Mouse (Mus musculus): ENCODE data around the gene Sh3bgrl2. TPM values are rescaled to one million over a fixed set of nuclear protein-coding genes. Genes with fewer than 3 reads are reported as not detected.

Sh3bgrl2 gene
- polyA plus RNA-seq, 1 experiment: 13.8 TPM

- no peak for TF ChIP-seq POLR2A (IDR thresholded peaks at IDR 0.05; ENCODE audit: extremely low read depth, insufficient read depth, low read length)
- no peak for TF ChIP-seq CTCF (IDR thresholded peaks at IDR 0.05; ENCODE audit: extremely low read depth, insufficient read depth, low read length)
- Histone ChIP-seq H3K4me3 (ENCODE audit: insufficient read depth, low read length) (no peak overlapping the region), H3K27ac (ENCODE audit: insufficient read depth, low read length) (no peak overlapping the region), H3K4me1 (ENCODE audit: control insufficient read depth, insufficient read depth, low read length) (no peaks in the 10 kb centered on the region; the same call in 1 of the 2 replicates)
Observed at GRCm38 (mm10) chr9:83556236-83556635, 8.1 kb downstream of the Sh3bgrl2 start.

- TF ChIP-seq POLR2A (IDR thresholded peaks at IDR 0.05; ENCODE audit: extremely low read depth, insufficient read depth, low read length): no peak
- no peak for TF ChIP-seq CTCF (IDR thresholded peaks at IDR 0.05; ENCODE audit: extremely low read depth, insufficient read depth, low read length)
- no peaks in the 10 kb centered on the region; the same call in 1 of the 2 replicates for H3K4me1 ChIP-seq (ENCODE audit: control insufficient read depth, insufficient read depth, low read length)
Observed at GRCm38 (mm10) chr9:83556780-83557771, 8.9 kb downstream of the Sh3bgrl2 start.

GRCm38 (mm10) chr9:83560670-83561069, 12.5 kb downstream of the Sh3bgrl2 start:
- TF ChIP-seq CTCF (IDR thresholded peaks at IDR 0.05; ENCODE audit: extremely low read depth, insufficient read depth, low read length) (no peak), POLR2A (IDR thresholded peaks at IDR 0.05; ENCODE audit: extremely low read depth, insufficient read depth, low read length) (no peak)
- Histone ChIP-seq H3K4me1 (ENCODE audit: control insufficient read depth, insufficient read depth, low read length) (no peaks in the 10 kb centered on the region; the same call in 1 of the 2 replicates), H3K27ac (ENCODE audit: insufficient read depth, low read length) (no peak overlapping the region), H3K4me3 (ENCODE audit: insufficient read depth, low read length) (no peak overlapping the region)

More at GRCm38 (mm10) chr9:83556780-83557771, 8.9 kb downstream of the Sh3bgrl2 start:
- H3K27ac ChIP-seq (ENCODE audit: insufficient read depth, low read length): no peak overlapping the region
- no peak overlapping the region for H3K4me3 ChIP-seq (ENCODE audit: insufficient read depth, low read length)

- Histone ChIP-seq H3K27ac (ENCODE audit: insufficient read depth, low read length) (no peak overlapping the region), H3K4me3 (ENCODE audit: insufficient read depth, low read length) (no peak overlapping the region), H3K4me1 (ENCODE audit: control insufficient read depth, insufficient read depth, low read length) (no peaks in the 10 kb centered on the region)
- no peak for TF ChIP-seq CTCF (IDR thresholded peaks at IDR 0.05; ENCODE audit: extremely low read depth, insufficient read depth, low read length)
- TF ChIP-seq POLR2A (IDR thresholded peaks at IDR 0.05; ENCODE audit: extremely low read depth, insufficient read depth, low read length): no peak
Observed at GRCm38 (mm10) chr9:83562889-83563288, 14.8 kb downstream of the Sh3bgrl2 start.

- no peak for TF ChIP-seq POLR2A (IDR thresholded peaks at IDR 0.05; ENCODE audit: extremely low read depth, insufficient read depth, low read length)
- H3K27ac ChIP-seq (ENCODE audit: insufficient read depth, low read length): no peak overlapping the region
Observed at GRCm38 (mm10) chr9:83563808-83564549, 15.9 kb downstream of the Sh3bgrl2 start.

GRCm38 (mm10) chr9:83564934-83565652, 17.0 kb downstream of the Sh3bgrl2 start:
- Histone ChIP-seq H3K4me3 (ENCODE audit: insufficient read depth, low read length) (no peak overlapping the region), H3K4me1 (ENCODE audit: control insufficient read depth, insufficient read depth, low read length) (no peaks in the 10 kb centered on the region), H3K27ac (ENCODE audit: insufficient read depth, low read length) (no peak overlapping the region)
- TF ChIP-seq POLR2A (IDR thresholded peaks at IDR 0.05; ENCODE audit: extremely low read depth, insufficient read depth, low read length) (no peak), CTCF (IDR thresholded peaks at IDR 0.05; ENCODE audit: extremely low read depth, insufficient read depth, low read length) (no peak)

More at GRCm38 (mm10) chr9:83563808-83564549, 15.9 kb downstream of the Sh3bgrl2 start:
- no peak overlapping the region for H3K4me3 ChIP-seq (ENCODE audit: insufficient read depth, low read length)
- no peaks in the 10 kb centered on the region for H3K4me1 ChIP-seq (ENCODE audit: control insufficient read depth, insufficient read depth, low read length)

- Histone ChIP-seq H3K27ac (ENCODE audit: insufficient read depth, low read length) (no peak overlapping the region), H3K4me3 (ENCODE audit: insufficient read depth, low read length) (no peak overlapping the region), H3K4me1 (ENCODE audit: control insufficient read depth, insufficient read depth, low read length) (no peaks in the 10 kb centered on the region)
- TF ChIP-seq CTCF (IDR thresholded peaks at IDR 0.05; ENCODE audit: extremely low read depth, insufficient read depth, low read length): no peak
- no peak for TF ChIP-seq POLR2A (IDR thresholded peaks at IDR 0.05; ENCODE audit: extremely low read depth, insufficient read depth, low read length)
Observed at GRCm38 (mm10) chr9:83566141-83566540, 18.0 kb downstream of the Sh3bgrl2 start.

GRCm38 (mm10) chr9:83568125-83568524, 20.0 kb downstream of the Sh3bgrl2 start:
- no peak overlapping the region for H3K27ac ChIP-seq (ENCODE audit: insufficient read depth, low read length)
- TF ChIP-seq POLR2A (IDR thresholded peaks at IDR 0.05; ENCODE audit: extremely low read depth, insufficient read depth, low read length) (no peak), CTCF (IDR thresholded peaks at IDR 0.05; ENCODE audit: extremely low read depth, insufficient read depth, low read length) (no peak)
- H3K4me3 ChIP-seq (ENCODE audit: insufficient read depth, low read length): no peak overlapping the region
- H3K4me1 ChIP-seq (ENCODE audit: control insufficient read depth, insufficient read depth, low read length): no peaks in the 10 kb centered on the region

GRCm38 (mm10) chr9:83568937-83569336, 20.8 kb downstream of the Sh3bgrl2 start:
- Histone ChIP-seq H3K4me1 (ENCODE audit: control insufficient read depth, insufficient read depth, low read length) (no peaks in the 10 kb centered on the region), H3K27ac (ENCODE audit: insufficient read depth, low read length) (no peak overlapping the region), H3K4me3 (ENCODE audit: insufficient read depth, low read length) (no peak overlapping the region)
- no peak for TF ChIP-seq POLR2A (IDR thresholded peaks at IDR 0.05; ENCODE audit: extremely low read depth, insufficient read depth, low read length)
- TF ChIP-seq CTCF (IDR thresholded peaks at IDR 0.05; ENCODE audit: extremely low read depth, insufficient read depth, low read length): no peak
